Mouse (Mus musculus): ENCODE measurements at regions not wholly inside any gene's neighbourhood (a gene's known extent, or its start where the extent isn't known, plus 50 kb on each side); places are given as distances from the start of the nearest gene placed in this dataset.

- no peak for TF ChIP-seq CTCF (conservative IDR thresholded peaks at IDR 0.05; ENCODE audit: low read length)
- TF ChIP-seq NANOG (IDR thresholded peaks at IDR 0.05; ENCODE audit: borderline replicate concordance, low read length), result no peak
- no peak for TF ChIP-seq POU5F1 (IDR thresholded peaks at IDR 0.05; ENCODE audit: borderline replicate concordance, low read length)
These were observed 1284.5 kb upstream of the Ppp6c start for GRCm38 (mm10) chr2:40510594-40511304.
